Mouse (Mus musculus): Measurements from ENCODE around the gene Arnt. TPM values are rescaled to one million over a fixed set of nuclear protein-coding genes. Genes with fewer than 3 reads are reported as not detected.
A peak's percentile ranks its signal among the peaks of the same experiment; 100 is the strongest.
"Not testable (repeated sequence)": the region's sequence is repeated elsewhere in the genome, so short reads cannot be mapped to it uniquely, and the experiment has no call there.

Arnt gene
- polyA plus RNA-seq, 1 experiment from 2014 or later: 27.5 TPM

GRCm38 (mm10) chr3:95417866-95418265 lies 16.3 kb upstream of the Arnt start:
- H3K4me3 ChIP-seq (ENCODE audit: control insufficient read depth in 1 of 2, insufficient read depth in 1 of 2, low read depth in 1 of 2, low read length in 2 of 2): no peak overlapping the region
- H3K9ac ChIP-seq (ENCODE audit: low read length): no peak overlapping the region
- no peaks in the 10 kb centered on the region for H3K36me3 ChIP-seq (ENCODE audit: control insufficient read depth, insufficient read depth, low read length)
- no peaks in the 10 kb centered on the region for H3K27me3 ChIP-seq (ENCODE audit: control insufficient read depth, insufficient read depth, low read length)
- ATAC-seq (ENCODE audit: insufficient number of reproducible peaks, insufficient read depth, low FRiP score, low read depth): no peak
- H3K4me2 ChIP-seq (ENCODE audit: low read length): no peak overlapping the region
- no peak overlapping the region for H3K27ac ChIP-seq (replicated peaks in 1 of 2; ENCODE audit: control insufficient read depth in 1 of 2, insufficient read depth in 1 of 2, low read depth in 2 of 2, low read length in 2 of 2)
- peaks cover 22% of the 10 kb centered on the region for H3K9me3 ChIP-seq (ENCODE audit: control insufficient read depth, low read length)
- WGBS: 82% methylated on average over 6 of the region's 6 CpGs
- H3K4me1 ChIP-seq (ENCODE audit: control insufficient read depth in 2 of 2, insufficient read depth in 2 of 2, low read length in 2 of 2): no peaks in the 10 kb centered on the region

- H3K27ac ChIP-seq (replicated peaks in 1 of 2; ENCODE audit: control insufficient read depth in 1 of 2, insufficient read depth in 1 of 2, low read depth in 2 of 2, low read length in 2 of 2); H3K36me3 ChIP-seq (ENCODE audit: control insufficient read depth, insufficient read depth, low read length); H3K9me3 ChIP-seq (ENCODE audit: control insufficient read depth, low read length); H3K4me1 ChIP-seq (ENCODE audit: control insufficient read depth in 2 of 2, insufficient read depth in 2 of 2, low read length in 2 of 2); H3K9ac ChIP-seq (ENCODE audit: low read length); H3K4me2 ChIP-seq (ENCODE audit: low read length); H3K4me3 ChIP-seq (ENCODE audit: control insufficient read depth in 1 of 2, insufficient read depth in 1 of 2, low read depth in 1 of 2, low read length in 2 of 2); ATAC-seq (ENCODE audit: insufficient number of reproducible peaks, insufficient read depth, low FRiP score, low read depth); H3K27me3 ChIP-seq (ENCODE audit: control insufficient read depth, insufficient read depth, low read length): not testable (repeated sequence)
- WGBS: 80% methylated on average over 5 of the region's 5 CpGs
Measured at GRCm38 (mm10) chr3:95426476-95426875, 7.7 kb upstream of the Arnt start.

GRCm38 (mm10) chr3:95427117-95427890 lies 6.9 kb upstream of the Arnt start:
- ATAC-seq (ENCODE audit: insufficient number of reproducible peaks, insufficient read depth, low FRiP score, low read depth); H3K27ac ChIP-seq (replicated peaks in 1 of 2; ENCODE audit: control insufficient read depth in 1 of 2, insufficient read depth in 1 of 2, low read depth in 2 of 2, low read length in 2 of 2); H3K27me3 ChIP-seq (ENCODE audit: control insufficient read depth, insufficient read depth, low read length); H3K9me3 ChIP-seq (ENCODE audit: control insufficient read depth, low read length); H3K4me1 ChIP-seq (ENCODE audit: control insufficient read depth in 2 of 2, insufficient read depth in 2 of 2, low read length in 2 of 2); H3K36me3 ChIP-seq (ENCODE audit: control insufficient read depth, insufficient read depth, low read length): not testable (repeated sequence)
- H3K4me2 ChIP-seq (ENCODE audit: low read length): peak overlapping the region; percentile 61
- WGBS: 28% methylated on average over 7 of the region's 33 CpGs
- peak overlapping the region; percentile 54; the same call in 1 of the 2 replicates for H3K9ac ChIP-seq (ENCODE audit: low read length)
- H3K4me3 ChIP-seq (ENCODE audit: control insufficient read depth in 1 of 2, insufficient read depth in 1 of 2, low read depth in 1 of 2, low read length in 2 of 2): peak overlapping the region; percentile 32 to 37

- H3K36me3 ChIP-seq (ENCODE audit: control insufficient read depth, insufficient read depth, low read length); H3K27me3 ChIP-seq (ENCODE audit: control insufficient read depth, insufficient read depth, low read length); H3K27ac ChIP-seq (replicated peaks in 1 of 2; ENCODE audit: control insufficient read depth in 1 of 2, insufficient read depth in 1 of 2, low read depth in 2 of 2, low read length in 2 of 2); ATAC-seq (ENCODE audit: insufficient number of reproducible peaks, insufficient read depth, low FRiP score, low read depth); H3K9me3 ChIP-seq (ENCODE audit: control insufficient read depth, low read length); H3K4me1 ChIP-seq (ENCODE audit: control insufficient read depth in 2 of 2, insufficient read depth in 2 of 2, low read length in 2 of 2): not testable (repeated sequence)
- H3K4me3 ChIP-seq (ENCODE audit: control insufficient read depth in 1 of 2, insufficient read depth in 1 of 2, low read depth in 1 of 2, low read length in 2 of 2): peak overlapping the region; percentile 32 to 37
- peak overlapping the region; percentile 54; the same call in 1 of the 2 replicates for H3K9ac ChIP-seq (ENCODE audit: low read length)
- peak overlapping the region; percentile 61 for H3K4me2 ChIP-seq (ENCODE audit: low read length)
- WGBS: 6% methylated on average over 15 of the region's 21 CpGs
Measured at GRCm38 (mm10) chr3:95427891-95428238, 6.3 kb upstream of the Arnt start.

- WGBS: 61% methylated on average over 3 of the region's 11 CpGs
- not testable (repeated sequence) for H3K36me3 ChIP-seq (ENCODE audit: control insufficient read depth, insufficient read depth, low read length); H3K27ac ChIP-seq (replicated peaks in 1 of 2; ENCODE audit: control insufficient read depth in 1 of 2, insufficient read depth in 1 of 2, low read depth in 2 of 2, low read length in 2 of 2); H3K4me1 ChIP-seq (ENCODE audit: control insufficient read depth in 2 of 2, insufficient read depth in 2 of 2, low read length in 2 of 2); H3K27me3 ChIP-seq (ENCODE audit: control insufficient read depth, insufficient read depth, low read length); H3K9me3 ChIP-seq (ENCODE audit: control insufficient read depth, low read length); H3K4me2 ChIP-seq (ENCODE audit: low read length); H3K9ac ChIP-seq (ENCODE audit: low read length); H3K4me3 ChIP-seq (ENCODE audit: control insufficient read depth in 1 of 2, insufficient read depth in 1 of 2, low read depth in 1 of 2, low read length in 2 of 2); ATAC-seq (ENCODE audit: insufficient number of reproducible peaks, insufficient read depth, low FRiP score, low read depth)
Measured at GRCm38 (mm10) chr3:95428423-95428822, 5.8 kb upstream of the Arnt start.

GRCm38 (mm10) chr3:95433301-95433915 lies 780 bp upstream of the Arnt start:
- Histone ChIP-seq H3K9ac (ENCODE audit: low read length) (peak overlapping the region; percentile 87), H3K27ac (replicated peaks in 1 of 2; ENCODE audit: control insufficient read depth in 1 of 2, insufficient read depth in 1 of 2, low read depth in 2 of 2, low read length in 2 of 2) (peak overlapping the region in 1 of 2 experiments; percentile 81; a peak in 2 of 4 replicates), H3K9me3 (ENCODE audit: control insufficient read depth, low read length) (no peaks in the 10 kb centered on the region), H3K4me3 (ENCODE audit: control insufficient read depth in 1 of 2, insufficient read depth in 1 of 2, low read depth in 1 of 2, low read length in 2 of 2) (peak overlapping the region in 1 of 2 experiments; percentile 81; a peak in 2 of 4 replicates), H3K27me3 (ENCODE audit: control insufficient read depth, insufficient read depth, low read length) (no peaks in the 10 kb centered on the region), H3K36me3 (ENCODE audit: control insufficient read depth, insufficient read depth, low read length) (peaks cover 21% of the 10 kb centered on the region), H3K4me2 (ENCODE audit: low read length) (peak overlapping the region; percentile 68), H3K4me1 (ENCODE audit: control insufficient read depth in 2 of 2, insufficient read depth in 2 of 2, low read length in 2 of 2) (peaks cover 2 to 3% of the 10 kb centered on the region in 2 experiments; a peak in 1 of 4 replicates)
- no peak for ATAC-seq (ENCODE audit: insufficient number of reproducible peaks, insufficient read depth, low FRiP score, low read depth)
- WGBS: 77% methylated on average over 10 of the region's 10 CpGs

GRCm38 (mm10) chr3:95434983-95435370 lies 789 bp downstream of the Arnt start:
- Histone ChIP-seq H3K9ac (ENCODE audit: low read length) (peak overlapping the region; percentile 87), H3K27me3 (ENCODE audit: control insufficient read depth, insufficient read depth, low read length) (no peaks in the 10 kb centered on the region), H3K4me3 (ENCODE audit: control insufficient read depth in 1 of 2, insufficient read depth in 1 of 2, low read depth in 1 of 2, low read length in 2 of 2) (peak overlapping the region; percentile 81 to 88), H3K27ac (replicated peaks in 1 of 2; ENCODE audit: control insufficient read depth in 1 of 2, insufficient read depth in 1 of 2, low read depth in 2 of 2, low read length in 2 of 2) (peak overlapping the region; percentile 30 to 81; a peak in 3 of 4 replicates), H3K9me3 (ENCODE audit: control insufficient read depth, low read length) (no peaks in the 10 kb centered on the region), H3K4me1 (ENCODE audit: control insufficient read depth in 2 of 2, insufficient read depth in 2 of 2, low read length in 2 of 2) (peaks cover 2 to 3% of the 10 kb centered on the region in 2 experiments; a peak in 1 of 4 replicates), H3K4me2 (ENCODE audit: low read length) (peak overlapping the region; percentile 68), H3K36me3 (ENCODE audit: control insufficient read depth, insufficient read depth, low read length) (peaks cover 24% of the 10 kb centered on the region)
- no peak for ATAC-seq (ENCODE audit: insufficient number of reproducible peaks, insufficient read depth, low FRiP score, low read depth)
- WGBS: 1% methylated on average over 7 of the region's 7 CpGs
